Mouse (Mus musculus) adrenal gland, adult 2 months (tissue): Measurements from ENCODE around the gene Grk3. TPM values are rescaled to one million over a fixed set of nuclear protein-coding genes. Genes with fewer than 3 reads are reported as not detected.

ENCODE experiments used
- DNase-seq: peaks from one replicate; pipeline ENCODE4 v3.0.0; 2021
- long read RNA-seq: library from polyadenylated mRNA; stranded (forward); transcript quantifications from one replicate; pipeline ENCODE4 v2.0.0, GENCODE M21; 2021
- polyA plus RNA-seq: library from polyadenylated mRNA; depleted of rRNA; stranded (reverse); fragments of >200 nt; gene quantifications from 2 replicates; pipeline ENCODE4 v1.2.3, GENCODE M21; 2012; rRNA removed
- total RNA-seq, 2 experiments: library from RNA; stranded (reverse); gene quantifications; 2 replicates each; pipeline ENCODE4 v1.2.3; 2021

Grk3 gene
- total RNA-seq (10 to 100 TPM; 20.6 to 22.5 TPM), polyA plus RNA-seq (7.1 and 8.7 TPM in 2 replicates)
- long read RNA-seq, full-length matches to known transcripts: 3 of 6 reads
- long read RNA-seq, partial matches to known transcripts: 1 of 6 reads
- long read RNA-seq, other reads (novel, unspliced or antisense): 2 of 6 reads

GRCm38 (mm10) chr5:113015236-113016061 lies at the start of gene Grk3:
TSS of gene Grk3 (minus strand) at chr5:113015791.
- DNase-seq: peak; percentile 69

GRCm38 (mm10) chr5:113054308-113054707 lies 38.7 kb upstream of the Grk3 start:
- peak; percentile 80 for DNase-seq

- no peak for DNase-seq
Measured at GRCm38 (mm10) chr5:113050581-113051185, 35.1 kb upstream of the Grk3 start.

- DNase-seq: no peak
Measured at GRCm38 (mm10) chr5:113049876-113050275, 34.3 kb upstream of the Grk3 start.

GRCm38 (mm10) chr5:113045511-113046273 lies 30.1 kb upstream of the Grk3 start:
- DNase-seq: no peak

GRCm38 (mm10) chr5:113043531-113043930 lies 27.9 kb upstream of the Grk3 start:
- peak; percentile 67 for DNase-seq

GRCm38 (mm10) chr5:113041567-113042071 lies 26.0 kb upstream of the Grk3 start:
- peak; percentile 79 for DNase-seq

GRCm38 (mm10) chr5:113040776-113041175 lies 25.2 kb upstream of the Grk3 start:
- DNase-seq: no peak

- no peak for DNase-seq
Measured at GRCm38 (mm10) chr5:113038601-113039000, 23.0 kb upstream of the Grk3 start.

- no peak for DNase-seq
Measured at GRCm38 (mm10) chr5:113035094-113036047, 19.8 kb upstream of the Grk3 start.

- no peak for DNase-seq
Measured at GRCm38 (mm10) chr5:113031201-113031754, 15.7 kb upstream of the Grk3 start.

- DNase-seq: no peak
Measured at GRCm38 (mm10) chr5:113030082-113030481, 14.5 kb upstream of the Grk3 start.

GRCm38 (mm10) chr5:113026706-113027105 lies 11.1 kb upstream of the Grk3 start:
- DNase-seq: no peak

GRCm38 (mm10) chr5:113024154-113024764 lies 8.7 kb upstream of the Grk3 start:
- DNase-seq: peak; percentile 41

GRCm38 (mm10) chr5:113018190-113018589 lies 2.6 kb upstream of the Grk3 start:
- no peak for DNase-seq

- no peak for DNase-seq
Measured at GRCm38 (mm10) chr5:113017004-113017403, 1.4 kb upstream of the Grk3 start.

GRCm38 (mm10) chr5:113014808-113015235 lies 769 bp downstream of the Grk3 start:
- peak; percentile 41 for DNase-seq

- DNase-seq: no peak
Measured at GRCm38 (mm10) chr5:113014111-113014807, 1.3 kb downstream of the Grk3 start.

- DNase-seq: no peak
Measured at GRCm38 (mm10) chr5:113011926-113012325, 3.7 kb downstream of the Grk3 start.
